Mouse (Mus musculus) ES-Bruce4 (cell line): ENCODE data around the gene Igsf9b.

Source experiments
- CTCF ChIP-seq: IDR thresholded peaks from one replicate; pipeline ENCODE4 v1.8.1; 2011; ENCODE audit warnings: low read depth, low read length
- EP300 ChIP-seq: IDR thresholded peaks from 2 replicates; pipeline ENCODE4 v1.6.1; 2011; ENCODE audit warnings: low read depth, low read length; ENCODE audit not compliant: insufficient read depth
- POLR2A ChIP-seq: IDR thresholded peaks from one replicate; pipeline ENCODE4 v1.8.1; 2011; ENCODE audit warnings: low read length; ENCODE audit not compliant: insufficient read depth

DNA sequence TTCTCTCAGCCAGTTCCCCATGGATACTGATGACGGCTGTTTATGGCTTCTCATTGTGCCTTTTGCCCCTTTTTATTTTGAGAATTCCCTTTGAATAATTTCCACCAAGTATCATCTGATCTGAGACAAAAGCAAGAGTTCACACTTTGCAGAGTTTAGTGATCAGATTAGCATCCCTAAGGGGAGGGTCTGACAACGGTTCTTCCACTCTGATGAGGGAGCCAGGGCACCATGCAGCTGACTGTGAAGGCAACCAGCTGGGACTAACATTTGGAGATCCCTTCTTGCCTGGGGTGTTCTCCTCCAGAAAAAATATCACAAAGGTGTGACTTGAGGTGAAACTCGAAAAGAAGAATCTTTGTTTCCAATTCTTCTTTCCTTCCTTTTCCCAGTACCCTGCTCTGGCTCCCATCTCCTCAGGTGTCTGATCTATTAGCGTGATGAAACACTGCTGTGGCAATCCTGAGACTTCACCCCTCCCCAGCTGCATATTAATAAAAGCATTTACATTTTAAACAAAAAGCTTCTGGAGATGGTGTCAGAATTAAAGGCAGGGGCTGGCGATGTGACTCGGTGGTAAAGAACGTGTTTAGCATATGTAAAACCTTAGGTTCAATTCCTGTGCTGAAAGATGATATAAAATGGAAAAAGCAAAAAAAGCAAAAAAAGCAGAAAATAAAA, 46.8 kb upstream of the Igsf9b start:
- TF ChIP-seq EP300 (no peak), POLR2A (no peak), CTCF (no peak)
